Mouse (Mus musculus) adrenal gland, adult 2 months (tissue): ENCODE data around the gene Gm3264. TPM values are rescaled to one million over a fixed set of nuclear protein-coding genes. Genes with fewer than 3 reads are reported as not detected.
A peak's percentile ranks its signal among the peaks of the same experiment; 100 is the strongest.
"Not testable (repeated sequence)": the region's sequence is repeated elsewhere in the genome, so short reads cannot be mapped to it uniquely, and the experiment has no call there.

Experiments
- DNase-seq: peaks from one replicate; pipeline ENCODE4 v3.0.0; 2021
- long read RNA-seq: library from polyadenylated mRNA; stranded (forward); transcript quantifications from one replicate; pipeline ENCODE4 v2.0.0, GENCODE M21; 2021
- polyA plus RNA-seq: library from polyadenylated mRNA; depleted of rRNA; stranded (reverse); fragments of >200 nt; gene quantifications from 2 replicates; pipeline ENCODE4 v1.2.3, GENCODE M21; 2012; rRNA removed
- total RNA-seq, 2 experiments: library from RNA; stranded (reverse); gene quantifications; 2 replicates each; pipeline ENCODE4 v1.2.3; 2021

Gene Gm3264
- total RNA-seq (under 1 TPM in 1 of 2 experiments, not detected in 1; 0.52 TPM), polyA plus RNA-seq (not detected in 2 replicates)
- long read RNA-seq, result 0 reads

GRCm38 (mm10) chr14:4855299-4855980, at the start of gene Gm3264:
Gene Gm3264, plus strand, starts transcription at chr14:4855576.
- peak; percentile 4 for DNase-seq

- not testable (repeated sequence) for DNase-seq
Measured at GRCm38 (mm10) chr14:4806421-4806820, 49.0 kb upstream of the Gm3264 start.

GRCm38 (mm10) chr14:4821950-4822349, 33.4 kb upstream of the Gm3264 start:
- DNase-seq, result not testable (repeated sequence)

- DNase-seq, result not testable (repeated sequence)
Measured at GRCm38 (mm10) chr14:4837806-4838205, 17.6 kb upstream of the Gm3264 start, which contains the start of gene Gm3269. Gene Gm3269, plus strand, starts transcription at chr14:4838106.

- DNase-seq, result not testable (repeated sequence)
Measured at GRCm38 (mm10) chr14:4892116-4892515, 36.7 kb downstream of the Gm3264 start, which contains the start of gene Gm3278. Gene Gm3278, plus strand, starts transcription at chr14:4892416.

Other genes starting within 250 kb of the Gm3264 start
- gene Gm8159, start 223.2 kb upstream of the Gm3264 start, total RNA-seq, result not detected
- gene Gm8159, start 223.2 kb upstream of the Gm3264 start, polyA plus RNA-seq, result not detected in 2 replicates
- not detected for gene Gm3239, start 191.4 kb upstream of the Gm3264 start, total RNA-seq
- not detected in 2 replicates for gene Gm3239, start 191.4 kb upstream of the Gm3264 start, polyA plus RNA-seq
- not detected for gene Gm7876, start 146.3 kb upstream of the Gm3264 start, total RNA-seq
- not detected in 2 replicates for gene Gm7876, start 146.3 kb upstream of the Gm3264 start, polyA plus RNA-seq
- gene Gm3252, start 128.8 kb upstream of the Gm3264 start, total RNA-seq, result not detected
- gene Gm3252, start 128.8 kb upstream of the Gm3264 start, polyA plus RNA-seq, result 0.04 TPM in 1 of 2 replicates, not detected in the other
- not detected for gene Gm9602, start 79.2 kb upstream of the Gm3264 start, total RNA-seq
- not detected in 2 replicates for gene Gm9602, start 79.2 kb upstream of the Gm3264 start, polyA plus RNA-seq
- not detected for gene Gm3269, start 17.5 kb upstream of the Gm3264 start, total RNA-seq
- gene Gm3269, start 17.5 kb upstream of the Gm3264 start, polyA plus RNA-seq, result not detected in 2 replicates
- not detected for gene Gm3278, start 36.8 kb downstream of the Gm3264 start, total RNA-seq
- not detected in 2 replicates for gene Gm3278, start 36.8 kb downstream of the Gm3264 start, polyA plus RNA-seq
- gene Gm8297, start 128.4 kb downstream of the Gm3264 start, total RNA-seq, result not detected
- not detected in 2 replicates for gene Gm8297, start 128.4 kb downstream of the Gm3264 start, polyA plus RNA-seq
- not detected for gene Gm3298, start 160.3 kb downstream of the Gm3264 start, total RNA-seq
- not detected in 2 replicates for gene Gm3298, start 160.3 kb downstream of the Gm3264 start, polyA plus RNA-seq
- gene 4930555G01Rik, start 195.1 kb downstream of the Gm3264 start, total RNA-seq, result not detected
- not detected in 2 replicates for gene 4930555G01Rik, start 195.1 kb downstream of the Gm3264 start, polyA plus RNA-seq
- gene Gm8281, start 215.5 kb downstream of the Gm3264 start, total RNA-seq, result not detected
- not detected in 2 replicates for gene Gm8281, start 215.5 kb downstream of the Gm3264 start, polyA plus RNA-seq